Mouse (Mus musculus) gastrocnemius, postnatal 4 days (tissue): ENCODE results near the gene Gm20835. TPM values are rescaled to one million over a fixed set of nuclear protein-coding genes. Genes with fewer than 3 reads are reported as not detected.
"Not testable (repeated sequence)": the region's sequence is repeated elsewhere in the genome, so short reads cannot be mapped to it uniquely, and the experiment has no call there.

ENCODE experiments used
- DNase-seq, 2 experiments: peaks; one replicate each; pipeline ENCODE4 v3.0.0; 2021 to 2022; ENCODE audit warnings: low spot score in 2 of 2, mixed read lengths in 2 of 2
- long read RNA-seq, 2 experiments: library from polyadenylated mRNA; stranded (forward); transcript quantifications; one replicate each; pipeline ENCODE4 v2.0.0; 2021
- total RNA-seq, 2 experiments: library from RNA; stranded (reverse); gene quantifications; 2 replicates each; pipeline ENCODE4 v1.2.3; 2021

Gm20835 gene
- total RNA-seq: not detected
- long read RNA-seq, experiment 1: 0 reads
- long read RNA-seq, experiment 2: 0 reads

- DNase-seq: not testable (repeated sequence)
These were observed at the start of gene Gm20835 for GRCm38 (mm10) chrY:36735190-36735589. Gm20835 (minus strand) TSS chrY:36735290.
